Mouse (Mus musculus): ENCODE results near the gene Pdap1.

DNA sequence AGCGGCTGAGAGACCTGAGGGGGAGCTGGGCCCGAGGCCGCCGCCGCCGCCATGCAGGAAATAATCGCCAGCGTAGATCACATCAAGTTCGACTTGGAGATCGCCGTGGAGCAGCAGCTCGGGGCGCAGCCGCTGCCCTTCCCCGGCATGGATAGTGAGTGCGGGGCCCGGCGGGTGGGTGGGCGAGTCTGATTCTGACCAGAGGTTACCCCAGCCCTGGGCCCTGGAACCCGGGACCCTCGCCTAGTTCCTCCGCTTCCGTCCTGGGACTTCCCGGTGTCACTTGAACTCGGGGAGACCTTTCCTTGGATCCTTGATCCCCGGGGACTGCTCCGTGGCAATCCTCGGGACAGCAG lies 27.2 kb upstream of the Pdap1 start:
- TF ChIP-seq CTCF (IDR thresholded peaks at IDR 0.05; ENCODE audit: low read depth) (no peak), EP300 (IDR thresholded peaks at IDR 0.05; ENCODE audit: low read depth) (no peak)
